Mouse (Mus musculus): Measurements from ENCODE around the gene Dmwd. TPM values are rescaled to one million over a fixed set of nuclear protein-coding genes. Genes with fewer than 3 reads are reported as not detected.

Gene Dmwd
- polyA plus RNA-seq, 1 experiment from 2014 or later, result 3.6 TPM

GRCm38 (mm10) chr7:19084921-19085473 is 9.0 kb downstream of the Dmwd start:
- Histone ChIP-seq H3K27ac (replicated peaks) (peak overlapping the region; percentile 24; the same call in 1 of the 2 replicates), H3K9me3 (replicated peaks) (no peaks in the 10 kb centered on the region), H3K36me3 (replicated peaks) (peaks cover 26% of the 10 kb centered on the region), H3K27me3 (peaks cover 90% of the 10 kb centered on the region), H3K9ac (no peak overlapping the region), H3K4me2 (peak overlapping the region; percentile 62; the same call in 1 of the 2 replicates), H3K4me3 (replicated peaks) (peak overlapping the region; percentile 24; the same call in 1 of the 2 replicates), H3K4me1 (replicated peaks) (peaks cover 59% of the 10 kb centered on the region)
- 20% methylated on average over 9 of the region's 9 CpGs for WGBS (ENCODE audit: insufficient replicate concordance)
- no peak for ATAC-seq (ENCODE audit: insufficient read depth)

- Histone ChIP-seq H3K9ac (no peak overlapping the region), H3K27me3 (peaks cover 90% of the 10 kb centered on the region), H3K9me3 (replicated peaks) (no peaks in the 10 kb centered on the region), H3K4me3 (replicated peaks) (peak overlapping the region; percentile 24; the same call in 1 of the 2 replicates), H3K36me3 (replicated peaks) (peaks cover 21% of the 10 kb centered on the region), H3K4me1 (replicated peaks) (peaks cover 59% of the 10 kb centered on the region), H3K27ac (replicated peaks) (peak overlapping the region; percentile 24; the same call in 1 of the 2 replicates), H3K4me2 (peak overlapping the region; percentile 62)
- 8% methylated on average over 6 of the region's 6 CpGs for WGBS (ENCODE audit: insufficient replicate concordance)
- ATAC-seq (ENCODE audit: insufficient read depth), result no peak
Observed at GRCm38 (mm10) chr7:19085495-19085894, 9.5 kb downstream of the Dmwd start.

- Histone ChIP-seq H3K4me3 (replicated peaks) (peak overlapping the region; percentile 24), H3K9ac (no peak overlapping the region; the same call in 1 of the 2 replicates), H3K27ac (replicated peaks) (no peak overlapping the region), H3K27me3 (peaks cover 90% of the 10 kb centered on the region), H3K4me1 (replicated peaks) (peaks cover 59% of the 10 kb centered on the region), H3K9me3 (replicated peaks) (no peaks in the 10 kb centered on the region), H3K36me3 (replicated peaks) (peaks cover 16% of the 10 kb centered on the region), H3K4me2 (peak overlapping the region; percentile 62)
- peak; percentile 56 for ATAC-seq (ENCODE audit: insufficient read depth)
- WGBS (ENCODE audit: insufficient replicate concordance), result 3% methylated on average over 14 of the region's 14 CpGs
Observed at GRCm38 (mm10) chr7:19086042-19086441, 10.0 kb downstream of the Dmwd start.

- Histone ChIP-seq H3K27me3 (peaks cover 94% of the 10 kb centered on the region), H3K4me3 (replicated peaks) (no peak overlapping the region), H3K9ac (no peak overlapping the region), H3K27ac (replicated peaks) (no peak overlapping the region), H3K4me1 (replicated peaks) (peaks cover 61% of the 10 kb centered on the region), H3K9me3 (replicated peaks) (no peaks in the 10 kb centered on the region), H3K36me3 (replicated peaks) (peaks cover 9% of the 10 kb centered on the region; the same call in 1 of the 2 replicates), H3K4me2 (peak overlapping the region; percentile 62)
- no peak for ATAC-seq (ENCODE audit: insufficient read depth)
- 55% methylated on average over 18 of the region's 18 CpGs for WGBS (ENCODE audit: insufficient replicate concordance)
Observed at GRCm38 (mm10) chr7:19086760-19087159, 10.7 kb downstream of the Dmwd start.

- Histone ChIP-seq H3K27me3 (peaks cover 96% of the 10 kb centered on the region), H3K9me3 (replicated peaks) (no peaks in the 10 kb centered on the region), H3K27ac (replicated peaks) (no peak overlapping the region), H3K4me1 (replicated peaks) (peaks cover 64% of the 10 kb centered on the region), H3K4me3 (replicated peaks) (no peak overlapping the region), H3K4me2 (no peak overlapping the region), H3K36me3 (replicated peaks) (no peaks in the 10 kb centered on the region), H3K9ac (no peak overlapping the region)
- ATAC-seq (ENCODE audit: insufficient read depth), result no peak
- 23% methylated on average over 10 of the region's 10 CpGs for WGBS (ENCODE audit: insufficient replicate concordance)
Observed at GRCm38 (mm10) chr7:19088813-19089212, 12.8 kb downstream of the Dmwd start.

- Histone ChIP-seq H3K4me3 (replicated peaks) (no peak overlapping the region), H3K4me1 (replicated peaks) (peaks cover 64% of the 10 kb centered on the region), H3K27me3 (peaks cover 98% of the 10 kb centered on the region), H3K4me2 (peak overlapping the region; percentile 96; the same call in 1 of the 2 replicates), H3K36me3 (replicated peaks) (no peaks in the 10 kb centered on the region), H3K9me3 (replicated peaks) (no peaks in the 10 kb centered on the region), H3K9ac (no peak overlapping the region), H3K27ac (replicated peaks) (no peak overlapping the region)
- no peak for ATAC-seq (ENCODE audit: insufficient read depth)
- 27% methylated on average over 17 of the region's 17 CpGs for WGBS (ENCODE audit: insufficient replicate concordance)
Observed at GRCm38 (mm10) chr7:19091913-19092312, 15.9 kb downstream of the Dmwd start.

GRCm38 (mm10) chr7:19092381-19093173 is 16.6 kb downstream of the Dmwd start:
- H3K27me3 ChIP-seq, result peaks cover 98% of the 10 kb centered on the region
- H3K4me1 ChIP-seq (replicated peaks), result peaks cover 65% of the 10 kb centered on the region
- H3K9ac ChIP-seq, result peak overlapping the region; percentile 15; the same call in 1 of the 2 replicates
- WGBS (ENCODE audit: insufficient replicate concordance), result 9% methylated on average over 38 of the region's 38 CpGs
- H3K9me3 ChIP-seq (replicated peaks), result no peaks in the 10 kb centered on the region
- peak overlapping the region; percentile 67 for H3K4me3 ChIP-seq (replicated peaks)
- no peaks in the 10 kb centered on the region for H3K36me3 ChIP-seq (replicated peaks)
- H3K4me2 ChIP-seq, result peak overlapping the region; percentile 96
- peak; percentile 20 for ATAC-seq (ENCODE audit: insufficient read depth)
- no peak overlapping the region for H3K27ac ChIP-seq (replicated peaks)

GRCm38 (mm10) chr7:19093174-19093521 is 17.1 kb downstream of the Dmwd start:
- no peaks in the 10 kb centered on the region for H3K36me3 ChIP-seq (replicated peaks)
- peak; percentile 61 for ATAC-seq (ENCODE audit: insufficient read depth)
- peak overlapping the region; percentile 67 for H3K4me3 ChIP-seq (replicated peaks)
- H3K9me3 ChIP-seq (replicated peaks), result no peaks in the 10 kb centered on the region
- peak overlapping the region; percentile 60; the same call in 1 of the 2 replicates for H3K9ac ChIP-seq
- H3K27ac ChIP-seq (replicated peaks), result peak overlapping the region; percentile 55
- H3K27me3 ChIP-seq, result peaks cover 98% of the 10 kb centered on the region
- WGBS (ENCODE audit: insufficient replicate concordance), result 3% methylated on average over 13 of the region's 15 CpGs
- peaks cover 59% of the 10 kb centered on the region for H3K4me1 ChIP-seq (replicated peaks)
- peak overlapping the region; percentile 96 for H3K4me2 ChIP-seq

- H3K4me2 ChIP-seq, result peak overlapping the region; percentile 96
- peak; percentile 79 for ATAC-seq (ENCODE audit: insufficient read depth)
- H3K27ac ChIP-seq (replicated peaks), result peak overlapping the region; percentile 84
- no peaks in the 10 kb centered on the region for H3K36me3 ChIP-seq (replicated peaks)
- H3K9ac ChIP-seq, result peak overlapping the region; percentile 60
- peak overlapping the region; percentile 67 for H3K4me3 ChIP-seq (replicated peaks)
- WGBS (ENCODE audit: insufficient replicate concordance), result under 1% methylated on average over 45 of the region's 45 CpGs
- H3K4me1 ChIP-seq (replicated peaks), result peaks cover 59% of the 10 kb centered on the region
- peaks cover 96% of the 10 kb centered on the region for H3K27me3 ChIP-seq
- H3K9me3 ChIP-seq (replicated peaks), result no peaks in the 10 kb centered on the region
Observed at GRCm38 (mm10) chr7:19093537-19094385, 17.7 kb downstream of the Dmwd start.

DNA sequence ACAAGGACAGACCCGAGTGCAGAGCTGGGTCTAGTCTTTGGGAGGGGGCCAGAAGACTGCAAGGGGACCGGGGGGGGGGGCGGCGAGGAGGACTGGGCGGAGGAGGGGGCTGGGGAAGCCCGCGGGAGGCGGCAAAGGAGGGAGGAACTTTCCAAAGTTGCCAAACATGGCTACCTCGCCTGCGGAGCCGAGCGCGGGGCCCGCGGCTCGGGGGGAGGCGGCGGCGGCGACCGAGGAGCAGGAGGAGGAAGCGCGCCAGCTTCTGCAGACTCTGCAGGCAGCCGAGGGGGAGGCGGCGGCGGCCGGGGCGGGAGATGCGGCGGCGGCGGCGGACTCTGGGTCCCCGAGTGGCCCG is 18.4 kb downstream of the Dmwd start, which contains the start of gene Six5:
Gene Six5, plus strand, starts transcription at position 124 of the 355 bp plus-strand sequence.
- H3K4me1 ChIP-seq (replicated peaks), result peaks cover 59% of the 10 kb centered on the region
- H3K27ac ChIP-seq (replicated peaks), result peak within 1 kb of the TSS; percentile 84
- H3K9ac ChIP-seq, result peak within 1 kb of the TSS; percentile 60
- ATAC-seq (ENCODE audit: insufficient read depth), result no peak
- H3K4me2 ChIP-seq, result peak within 1 kb of the TSS; percentile 96
- peak within 1 kb of the TSS; percentile 67 for H3K4me3 ChIP-seq (replicated peaks)
- 1% methylated on average over 32 of the region's 36 CpGs for WGBS (ENCODE audit: insufficient replicate concordance)
- no peaks in the 10 kb centered on the region for H3K36me3 ChIP-seq (replicated peaks)
- H3K9me3 ChIP-seq (replicated peaks), result no peaks in the 10 kb centered on the region
- peaks cover 96% of the 10 kb centered on the region for H3K27me3 ChIP-seq

Data from liver, embryonic 15.5 days (tissue).